Mouse (Mus musculus) lung, adult 2 months (tissue): ENCODE results near the gene Sf3a2.

Experiments used
- CTCF ChIP-seq: fragments of 200-500 bp; IDR thresholded peaks from 2 replicates; pipeline ENCODE4 v1.5.1; 2011; ENCODE audit warnings: mild to moderate bottlenecking, low read length, control low read depth; ENCODE audit not compliant: insufficient read depth
- POLR2A ChIP-seq: fragments of 200-500 bp; IDR thresholded peaks from 2 replicates; pipeline ENCODE4 v1.6.1; 2011; ENCODE audit warnings: low read depth, mild to moderate bottlenecking, control low read depth, low read length, borderline replicate concordance; ENCODE audit errors: extremely low read depth

DNA sequence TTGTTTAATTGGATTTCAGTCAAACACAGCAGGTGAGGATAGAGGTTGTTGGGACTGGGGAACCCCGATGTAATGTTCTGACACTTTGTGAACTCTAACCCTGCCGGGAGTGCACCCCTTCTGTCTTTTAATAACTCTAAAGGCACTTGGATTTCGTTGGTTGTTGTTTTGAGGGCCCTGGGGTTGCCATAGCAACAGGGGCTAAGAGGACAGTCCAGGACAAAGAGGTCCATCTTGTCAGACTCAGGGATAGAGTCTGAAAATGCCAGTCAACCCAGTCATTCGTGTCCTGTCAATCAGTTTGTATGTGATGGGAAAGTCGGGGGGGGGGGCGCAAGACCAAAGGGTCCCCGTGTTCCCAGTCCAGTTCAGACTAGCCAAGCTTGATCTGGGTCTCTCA is 34.8 kb downstream of the Sf3a2 start:
- TF ChIP-seq CTCF, result no peak
- TF ChIP-seq POLR2A, result no peak
